Mouse (Mus musculus): ENCODE measurements around the gene Cxcr5.

Gene Cxcr5

GRCm38 (mm10) chr9:44537625-44538301 is 23.9 kb downstream of the Cxcr5 start:
- DNase-seq (ENCODE audit: low spot score), result no peak

DNA sequence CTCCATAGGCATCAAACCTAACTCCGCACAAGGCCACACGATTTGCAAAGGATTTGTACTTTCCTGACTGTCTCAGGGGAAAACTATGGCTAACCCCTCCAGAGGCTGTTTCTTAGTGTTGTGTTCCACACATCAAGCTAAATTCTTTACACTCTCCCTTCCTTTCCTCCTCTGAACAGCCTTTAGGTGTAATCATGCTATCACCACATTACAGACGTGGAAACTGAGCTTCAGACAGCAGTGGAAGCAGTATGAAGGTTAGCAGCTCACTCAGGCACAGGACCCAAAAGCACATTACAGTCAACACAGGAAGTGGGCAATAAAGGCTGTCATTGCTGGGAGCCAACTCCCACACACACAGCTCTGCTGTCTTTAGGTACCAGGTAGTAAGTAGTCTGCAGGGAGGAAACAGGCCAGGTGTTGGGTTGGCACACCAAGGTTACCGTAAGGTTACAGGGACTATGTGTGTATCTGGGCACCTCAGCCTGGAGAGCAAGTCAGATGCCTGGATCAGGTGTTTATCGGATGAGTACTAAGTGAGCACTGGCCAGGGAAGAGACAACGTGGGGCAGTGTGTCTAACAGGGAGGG is 28.6 kb downstream of the Cxcr5 start:
- peak; percentile 54 for DNase-seq (ENCODE audit: low spot score)

GRCm38 (mm10) chr9:44528340-44528739 is 33.3 kb downstream of the Cxcr5 start:
- no peak for DNase-seq (ENCODE audit: low spot score)

GRCm38 (mm10) chr9:44526337-44527112 is 35.2 kb downstream of the Cxcr5 start:
- peak; percentile 53 for DNase-seq (ENCODE audit: low spot score)

DNA sequence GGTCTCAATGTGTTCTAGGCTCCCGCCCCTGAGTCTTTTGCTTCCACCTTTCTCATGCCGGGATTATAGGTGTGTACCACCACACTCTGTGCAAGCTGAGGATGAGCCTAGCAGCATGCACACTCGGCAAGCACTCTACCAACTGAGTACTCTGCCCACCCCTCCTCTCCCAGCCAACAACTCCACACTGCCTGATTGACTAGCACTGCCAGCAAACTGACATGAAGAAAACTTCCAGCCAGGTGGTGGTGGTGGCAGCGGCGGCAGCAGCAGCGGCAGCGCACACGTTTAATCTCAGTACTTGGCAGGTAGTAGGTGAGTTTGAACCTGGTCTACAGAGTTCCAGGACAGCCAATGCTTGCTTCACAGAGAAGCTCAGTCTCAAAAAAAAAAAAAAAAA is 36.1 kb downstream of the Cxcr5 start:
- no peak for DNase-seq (ENCODE audit: low spot score)

DNA sequence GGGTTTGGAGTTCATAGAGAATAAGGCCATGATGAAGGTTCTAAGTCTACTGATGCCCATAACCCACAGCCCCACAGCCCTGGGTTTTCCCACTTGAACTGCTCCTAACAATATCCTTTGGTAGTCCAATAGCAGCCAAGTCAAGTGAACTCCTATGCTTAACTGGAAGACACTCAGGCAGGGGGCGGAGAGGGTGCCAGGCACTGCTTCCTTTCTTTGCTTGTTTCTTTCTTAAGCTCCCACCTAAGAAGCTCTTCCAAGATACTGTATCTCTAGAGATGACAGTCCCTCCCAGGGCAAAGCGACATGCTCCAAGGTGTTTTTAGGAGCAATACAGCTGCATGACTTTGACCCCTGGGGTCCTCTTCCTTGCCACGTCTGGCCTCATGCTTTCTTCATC is 36.7 kb downstream of the Cxcr5 start:
- no peak for DNase-seq (ENCODE audit: low spot score)

DNA sequence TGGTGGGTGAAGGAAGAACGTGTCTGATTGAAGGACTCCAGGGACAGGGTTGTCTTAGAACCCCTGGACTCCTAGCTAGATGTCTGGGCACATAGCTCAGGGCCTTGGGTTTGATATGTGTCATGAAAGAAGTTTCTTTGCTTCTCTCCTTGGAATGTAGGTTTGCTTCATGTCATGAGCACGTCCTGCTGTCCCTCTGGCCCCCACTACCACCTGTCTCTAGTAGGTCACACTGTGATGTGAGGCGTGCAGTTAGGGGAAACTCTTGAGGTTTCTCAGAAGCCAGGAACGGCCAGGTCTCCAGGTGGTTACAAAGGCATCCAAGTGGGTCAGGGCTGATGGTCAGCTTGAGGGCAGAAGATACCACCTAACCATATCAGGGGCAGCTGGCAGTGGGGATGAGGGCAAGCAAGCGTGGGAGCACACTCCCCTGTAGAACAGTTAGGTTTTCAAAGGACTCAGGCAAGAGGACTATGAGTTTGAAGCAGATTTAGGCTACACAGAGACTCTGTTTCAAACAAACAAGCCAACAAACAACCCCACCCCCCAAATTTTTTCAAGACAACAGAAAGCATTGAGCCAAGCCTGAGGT is 37.3 kb downstream of the Cxcr5 start:
- no peak for DNase-seq (ENCODE audit: low spot score)

- DNase-seq (ENCODE audit: low spot score), result no peak
Observed at GRCm38 (mm10) chr9:44523686-44524085, 38.0 kb downstream of the Cxcr5 start.

DNA sequence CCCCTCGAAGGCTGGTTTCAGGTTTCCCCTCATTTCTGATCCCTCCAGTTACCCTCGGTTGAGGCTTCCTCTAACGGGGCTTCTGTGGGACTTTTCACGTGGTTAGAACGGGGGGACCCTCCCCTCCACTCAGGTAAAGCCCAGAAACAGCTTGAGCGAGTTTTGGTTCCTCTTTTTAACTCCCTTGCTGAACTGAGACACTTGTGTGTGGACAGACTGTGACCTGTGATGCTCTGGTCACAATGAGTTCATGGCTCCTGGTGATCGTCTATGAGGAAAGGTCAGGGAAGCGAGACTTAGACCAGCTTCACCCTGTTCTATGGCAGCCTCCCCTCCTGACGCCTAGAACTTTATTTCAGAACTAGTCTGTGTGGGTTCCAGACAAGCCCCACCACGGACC is 39.8 kb downstream of the Cxcr5 start:
- no peak for DNase-seq (ENCODE audit: low spot score)

DNA sequence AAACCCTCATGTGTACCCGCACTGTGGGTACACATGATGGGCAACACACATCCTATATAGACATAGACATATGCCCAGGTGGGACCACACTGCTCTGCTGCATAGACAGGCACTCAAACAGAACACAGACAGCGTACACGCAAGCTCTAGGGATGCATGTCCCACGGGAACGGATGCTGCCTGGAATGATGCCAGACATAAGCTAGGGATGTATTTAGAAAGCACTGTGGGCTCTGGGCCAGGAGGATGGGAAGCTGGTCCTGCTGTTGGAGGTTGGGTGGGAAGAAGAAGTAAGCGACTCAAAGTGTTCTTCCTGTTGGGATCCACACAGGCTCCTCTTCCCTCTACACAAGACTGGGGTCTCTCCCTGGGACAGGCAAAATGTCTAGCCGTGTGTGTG is 43.6 kb downstream of the Cxcr5 start:
- DNase-seq (ENCODE audit: low spot score), result no peak

- DNase-seq (ENCODE audit: low spot score), result no peak
Observed at GRCm38 (mm10) chr9:44517368-44517767, 44.3 kb downstream of the Cxcr5 start.

DNA sequence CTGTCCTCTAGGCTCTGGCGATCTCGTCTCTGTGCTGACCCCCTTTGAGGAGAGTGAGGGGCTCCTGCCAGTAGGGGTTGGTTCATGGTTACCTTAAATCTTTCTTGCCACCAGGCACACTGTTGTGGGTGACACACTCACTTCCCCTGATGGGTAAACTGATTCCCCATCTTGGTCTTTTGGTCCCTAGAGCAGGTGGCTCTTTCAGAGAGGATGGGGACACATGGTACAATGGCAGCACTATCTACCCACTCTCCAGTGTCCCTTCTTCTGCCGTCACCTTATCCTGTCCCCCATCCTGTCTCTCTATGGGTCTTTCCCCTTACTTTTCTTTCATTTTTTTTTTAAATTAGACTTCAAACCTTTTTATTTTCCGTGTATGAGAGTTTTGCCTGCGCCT is 45.8 kb downstream of the Cxcr5 start:
- no peak for DNase-seq (ENCODE audit: low spot score)

DNA sequence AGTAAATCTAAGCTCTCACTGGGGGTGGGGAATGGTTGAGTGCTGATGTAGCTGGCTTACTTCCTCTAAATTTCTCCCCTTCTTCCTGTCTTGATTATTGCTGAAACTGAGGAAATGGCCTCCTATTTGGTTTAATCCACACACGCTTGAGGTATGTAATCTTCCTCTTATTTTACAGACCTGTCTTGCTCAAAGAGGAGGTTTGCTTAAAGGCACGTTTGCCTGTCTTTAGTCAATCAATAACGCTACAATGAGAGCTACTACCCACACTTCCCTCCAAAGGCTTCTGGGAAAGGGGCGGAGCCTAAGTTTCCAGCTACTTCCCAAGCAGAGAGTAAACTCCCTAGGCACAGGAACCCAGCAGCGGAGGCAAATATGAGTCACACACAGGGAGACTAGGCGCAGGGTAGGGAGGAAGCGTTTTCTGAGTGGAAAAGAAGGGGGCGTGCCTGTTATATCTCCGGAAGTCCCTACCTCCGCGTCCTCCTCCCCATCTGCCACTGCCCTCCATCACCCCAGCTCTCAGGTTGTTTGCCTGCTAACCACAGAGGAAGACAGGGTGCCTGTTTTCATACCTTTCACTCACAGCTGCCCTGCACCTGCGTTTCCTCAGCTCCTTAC is 46.4 kb downstream of the Cxcr5 start:
- peak; percentile 83 for DNase-seq (ENCODE audit: low spot score)

GRCm38 (mm10) chr9:44514147-44514546 is 47.5 kb downstream of the Cxcr5 start:
- no peak for DNase-seq (ENCODE audit: low spot score)

DNA sequence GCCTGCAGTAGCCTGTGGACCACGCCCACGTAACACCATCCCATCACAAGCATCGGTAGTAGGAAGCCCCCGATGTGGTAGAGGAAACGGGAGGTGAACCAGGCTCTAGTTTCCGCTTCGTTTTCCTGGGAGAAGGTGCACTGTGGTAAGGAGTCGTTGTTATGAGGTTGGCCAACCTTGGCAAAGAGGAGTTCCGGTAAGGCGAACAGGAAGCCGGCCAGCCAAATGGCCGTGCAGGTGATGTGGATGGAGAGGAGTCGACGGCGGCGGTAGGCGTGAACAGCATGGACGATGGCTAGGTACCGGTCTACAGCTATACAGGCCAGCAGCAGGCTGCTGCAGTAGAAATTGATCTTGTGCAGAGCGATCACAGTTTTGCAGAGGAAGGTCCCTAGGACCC is 48.1 kb downstream of the Cxcr5 start:
- DNase-seq (ENCODE audit: low spot score), result no peak

- DNase-seq (ENCODE audit: low spot score), result no peak
Observed at GRCm38 (mm10) chr9:44513121-44513520, 48.6 kb downstream of the Cxcr5 start.

GRCm38 (mm10) chr9:44512717-44513003 is 49.0 kb downstream of the Cxcr5 start:
- DNase-seq (ENCODE audit: low spot score), result no peak

DNA sequence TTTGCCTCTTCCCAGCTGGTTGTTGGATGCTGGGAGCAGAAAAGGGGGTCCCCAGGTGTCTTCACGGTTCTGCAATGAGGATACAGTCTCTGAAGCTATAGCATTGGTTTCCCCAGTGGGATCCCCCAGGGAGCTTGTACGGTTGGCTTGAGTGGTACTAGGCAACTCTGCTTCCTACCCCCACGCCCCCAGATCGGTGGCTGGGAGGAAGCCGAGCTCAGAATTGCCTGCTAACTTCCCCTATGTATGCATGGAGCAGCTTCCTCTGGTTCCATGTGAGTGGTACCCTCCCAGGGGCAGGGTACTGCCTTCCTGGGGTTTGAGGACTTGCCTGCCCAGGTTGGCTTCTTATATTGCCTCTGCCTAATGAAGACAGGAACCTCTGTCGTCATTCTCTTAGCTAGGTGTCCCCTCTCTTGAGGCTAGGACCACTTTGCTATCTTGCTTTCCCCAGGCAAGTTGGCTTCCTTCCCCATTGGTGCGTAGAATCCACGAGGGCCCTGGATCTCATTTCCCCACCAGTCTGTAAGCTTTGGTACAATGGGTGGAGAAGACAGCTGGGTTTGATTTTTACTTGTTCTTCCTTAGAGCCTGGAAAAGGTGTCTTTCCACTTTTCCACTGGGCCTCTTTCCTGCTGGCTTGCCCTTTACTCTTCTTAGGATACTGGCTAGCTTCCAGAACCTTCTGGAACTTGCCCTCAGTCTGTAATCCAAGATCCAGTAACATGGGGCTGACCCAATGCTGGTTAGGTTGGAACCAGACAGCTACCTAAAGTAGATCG is 49.6 kb downstream of the Cxcr5 start:
- no peak for DNase-seq (ENCODE audit: low spot score)

- DNase-seq (ENCODE audit: low spot score), result no peak
Observed at GRCm38 (mm10) chr9:44510872-44511601, 50.6 kb downstream of the Cxcr5 start.

GRCm38 (mm10) chr9:44510355-44510871 is 51.3 kb downstream of the Cxcr5 start:
- DNase-seq (ENCODE audit: low spot score), result no peak

Data from lung, postnatal 25 days (tissue).